In the genomic region with DNA sequence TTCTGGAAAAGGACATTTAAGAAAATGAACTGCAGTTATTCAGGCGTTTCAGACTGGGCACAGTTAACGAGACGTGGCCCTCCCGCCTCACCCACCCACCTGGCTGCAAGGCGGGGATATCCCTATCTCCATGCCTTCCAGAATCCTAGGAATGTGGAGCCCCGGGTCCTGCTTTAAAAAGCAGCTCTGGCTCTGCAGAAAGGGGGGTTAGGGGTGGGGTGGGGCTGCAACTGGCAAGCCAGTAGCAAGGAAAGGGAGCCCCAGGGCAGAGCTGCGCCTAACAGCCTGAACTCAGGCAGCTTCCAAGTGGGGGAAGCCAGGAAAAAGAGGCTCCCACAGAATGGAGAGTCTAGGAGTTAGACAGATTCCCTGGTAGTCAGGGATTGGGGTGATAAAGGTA, we compare ENCODE assay signal across 19 mouse cellular contexts. TPM values are rescaled to one million over a fixed set of nuclear protein-coding genes. Genes with fewer than 3 reads are reported as not detected.
DNase-seq lines count a peak whose midpoint lies in the region; ATAC-seq and TF ChIP-seq lines count a peak whose summit lies in the region.
"Had no signal": no experiment of that assay in that cellular context is flagged by ENCODE, and none has a peak within 500 bp of the region (broad histone marks: within the 10 kb centered on the region; RNA-seq: fewer than 3 reads in every experiment).

No protein-coding gene starts in this region.

- TF ChIP-seq EP300 in ES-Bruce4 (IDR thresholded peaks at IDR 0.05; ENCODE audit: insufficient read depth, low read depth, low read length), result peak; percentile 41; the same call in 1 of the 2 replicates

- peaks cover 28% of the 10 kb centered on the region for H3K4me1 ChIP-seq in intestine, embryonic 16.5 days (ENCODE audit: control insufficient read depth, insufficient read depth, low read length)
- H3K4me1 ChIP-seq in intestine, embryonic 15.5 days (replicated peaks), result peaks cover 34% of the 10 kb centered on the region
- peaks cover 14% of the 10 kb centered on the region for H3K4me1 ChIP-seq in ES-Bruce4 (ENCODE audit: control insufficient read depth, insufficient read depth, low read length)

- peak overlapping the region; percentile 17; the same call in 1 of the 2 replicates for H3K9ac ChIP-seq in intestine, embryonic 16.5 days (ENCODE audit: low read depth, low read length)
- no peak overlapping the region for H3K9ac ChIP-seq in intestine, embryonic 15.5 days
- H3K9ac ChIP-seq in ES-Bruce4 (ENCODE audit: low read depth, poor library complexity, severe bottlenecking), result no peak overlapping the region
- H3K9ac ChIP-seq: liver, embryonic 15.5 days; neural tube, embryonic 13.5 days had no signal

- TF ChIP-seq CTCF in ES-Bruce4 (IDR thresholded peaks at IDR 0.05; ENCODE audit: low read depth, low read length), result no peak

- no peak for TF ChIP-seq POLR2A in ES-Bruce4 (IDR thresholded peaks at IDR 0.05; ENCODE audit: insufficient read depth, low read length)

- DNase-seq in ES-CJ7 (ENCODE audit: low read depth, low spot score) (peak; percentile 63), adipocyte (ENCODE audit: low spot score) (no peak)
- peak; percentile 57 for DNase-seq in forelimb bud, embryonic 11.5 days (ENCODE audit: low read depth, low spot score)
- DNase-seq in right cerebral cortex, postnatal 36 days (ENCODE audit: low spot score in 2 of 2), result no peak
- DNase-seq in gastrocnemius, postnatal 14 days, result no peak
- DNase-seq: adrenal gland, adult 8-10 months; cerebellum, adult 9-10 months; heart, postnatal 14 days; retina, postnatal 1 day; spleen, adult 18-20 months; thymus, postnatal 36 days had no signal

- 38% methylated on average over 7 of the region's 7 CpGs for WGBS in intestine, embryonic 16.5 days
- WGBS in intestine, embryonic 15.5 days, result 31% methylated on average over 7 of the region's 7 CpGs

- no peak overlapping the region for H3K4me3 ChIP-seq in intestine, embryonic 16.5 days (ENCODE audit: low read length)
- no peak overlapping the region for H3K4me3 ChIP-seq in intestine, embryonic 15.5 days (replicated peaks)
- H3K4me3 ChIP-seq in ES-Bruce4 (ENCODE audit: low read depth, low read length), result no peak overlapping the region
- H3K4me3 ChIP-seq: layer of hippocampus, adult 2 months; liver, embryonic 15.5 days; neural tube, embryonic 13.5 days had no signal

- no peaks in the 10 kb centered on the region for H3K27me3 ChIP-seq in intestine, embryonic 16.5 days (replicated peaks; ENCODE audit: control insufficient read depth, insufficient read depth, low read length)
- H3K27me3 ChIP-seq in intestine, embryonic 15.5 days (replicated peaks), result no peaks in the 10 kb centered on the region
- H3K27me3 ChIP-seq in ES-Bruce4 (ENCODE audit: control insufficient read depth, insufficient read depth, low read length, poor library complexity, severe bottlenecking), result no peaks in the 10 kb centered on the region
- H3K27me3 ChIP-seq: liver, embryonic 15.5 days; neural tube, embryonic 13.5 days; Patski had no signal

- intact Hi-C loops in gastrocnemius, postnatal 14 days (cut with DNase I; ENCODE audit: low total_unique reads), result no loop called here

- H3K4me2 ChIP-seq in intestine, embryonic 16.5 days (ENCODE audit: low read depth, low read length), result no peak overlapping the region
- no peak overlapping the region for H3K4me2 ChIP-seq in intestine, embryonic 15.5 days (replicated peaks)
- H3K4me2 ChIP-seq: liver, embryonic 15.5 days; neural tube, embryonic 13.5 days had no signal

- H3K9me3 ChIP-seq in intestine, embryonic 16.5 days (ENCODE audit: control insufficient read depth, low read length), result no peaks in the 10 kb centered on the region
- no peaks in the 10 kb centered on the region for H3K9me3 ChIP-seq in intestine, embryonic 15.5 days
- no peaks in the 10 kb centered on the region for H3K9me3 ChIP-seq in ES-Bruce4 (replicated peaks; ENCODE audit: control insufficient read depth, insufficient read depth, low read length, poor library complexity, severe bottlenecking)
- H3K9me3 ChIP-seq: liver, embryonic 15.5 days; neural tube, embryonic 13.5 days had no signal

- H3K36me3 ChIP-seq in intestine, embryonic 16.5 days (ENCODE audit: control insufficient read depth, insufficient read depth, low read length), result no peaks in the 10 kb centered on the region
- H3K36me3 ChIP-seq in intestine, embryonic 15.5 days, result no peaks in the 10 kb centered on the region
- peaks cover 3% of the 10 kb centered on the region for H3K36me3 ChIP-seq in ES-Bruce4 (ENCODE audit: control insufficient read depth, insufficient read depth, low read length, poor library complexity, severe bottlenecking)
- H3K36me3 ChIP-seq: neural tube, embryonic 13.5 days had no signal

- no peak overlapping the region for H3K27ac ChIP-seq in intestine, embryonic 16.5 days (ENCODE audit: low read length)
- no peak overlapping the region for H3K27ac ChIP-seq in intestine, embryonic 15.5 days
- H3K27ac ChIP-seq in ES-Bruce4 (ENCODE audit: insufficient read depth, low read length), result 0 out of 2 replicates have a peak overlapping the region, but pooled peaks have one; percentile 21
- H3K27ac ChIP-seq: layer of hippocampus, adult 2 months; liver, embryonic 15.5 days; neural tube, embryonic 13.5 days had no signal

- no peak for ATAC-seq in intestine, embryonic 16.5 days
- no peak for ATAC-seq in intestine, embryonic 15.5 days
- ATAC-seq: midbrain, embryonic 16.5 days; Patski had no signal

RNA-seq across cellular contexts. Expression of a gene that starts 2.5 kb away (rescaled TPM):
- 736 and 778 TPM in 2 replicates for polyA plus RNA-seq in intestine, embryonic 16.5 days (2015; fragmentation: Nextera tagmentation; extraction: Ambion mirVana)
- polyA plus RNA-seq in intestine, embryonic 15.5 days (2015; fragmentation: Nextera tagmentation; extraction: Ambion mirVana), result 545 and 612 TPM in 2 replicates
- 325 and 344 TPM in 2 replicates for polyA plus RNA-seq in ES-Bruce4 (2011; ENCODE audit: insufficient read depth, insufficient read length, low read depth, missing spikeins)
- 10 to 100 TPM; 40.1 to 44.1 TPM for total RNA-seq in gastrocnemius, postnatal 14 days (2021)

RNA-seq across cellular contexts. Expression of a gene that starts 11.4 kb away (rescaled TPM):
- 36.2 and 40.0 TPM in 2 replicates for polyA plus RNA-seq in intestine, embryonic 16.5 days (2015; fragmentation: Nextera tagmentation; extraction: Ambion mirVana)
- polyA plus RNA-seq in intestine, embryonic 15.5 days (2015; fragmentation: Nextera tagmentation; extraction: Ambion mirVana), result 40.3 and 41.8 TPM in 2 replicates
- polyA plus RNA-seq in ES-Bruce4 (2011; ENCODE audit: insufficient read depth, insufficient read length, low read depth, missing spikeins), result 63.7 and 68.6 TPM in 2 replicates
- 1 to 10 TPM; 1.8 to 3.0 TPM for total RNA-seq in gastrocnemius, postnatal 14 days (2021)

RNA-seq across cellular contexts. Expression of a gene that starts 28.1 kb away (rescaled TPM):
- 9.8 and 11.3 TPM in 2 replicates for polyA plus RNA-seq in intestine, embryonic 16.5 days (2015; fragmentation: Nextera tagmentation; extraction: Ambion mirVana)
- 10.8 and 12.2 TPM in 2 replicates for polyA plus RNA-seq in intestine, embryonic 15.5 days (2015; fragmentation: Nextera tagmentation; extraction: Ambion mirVana)
- polyA plus RNA-seq in ES-Bruce4 (2011; ENCODE audit: insufficient read depth, insufficient read length, low read depth, missing spikeins), result 59.4 and 61.6 TPM in 2 replicates
- total RNA-seq in gastrocnemius, postnatal 14 days (2021), result 10 to 100 TPM; 15.1 to 15.4 TPM

RNA-seq across cellular contexts. Expression of a gene that starts 32.1 kb away (rescaled TPM):
- 22.4 and 27.4 TPM in 2 replicates for polyA plus RNA-seq in intestine, embryonic 16.5 days (2015; fragmentation: Nextera tagmentation; extraction: Ambion mirVana)
- polyA plus RNA-seq in intestine, embryonic 15.5 days (2015; fragmentation: Nextera tagmentation; extraction: Ambion mirVana), result 17.1 and 18.8 TPM in 2 replicates
- 11.9 and 12.8 TPM in 2 replicates for polyA plus RNA-seq in ES-Bruce4 (2011; ENCODE audit: insufficient read depth, insufficient read length, low read depth, missing spikeins)
- total RNA-seq in gastrocnemius, postnatal 14 days (2021), result 1 to 10 TPM; 2.9 to 3.6 TPM

RNA-seq across cellular contexts. Expression of a gene that starts 32.2 kb away (rescaled TPM):
- polyA plus RNA-seq in intestine, embryonic 16.5 days (2015; fragmentation: Nextera tagmentation; extraction: Ambion mirVana), result 76.7 and 86.4 TPM in 2 replicates
- polyA plus RNA-seq in intestine, embryonic 15.5 days (2015; fragmentation: Nextera tagmentation; extraction: Ambion mirVana), result 58.0 and 76.0 TPM in 2 replicates
- 19.3 and 30.5 TPM in 2 replicates for polyA plus RNA-seq in ES-Bruce4 (2011; ENCODE audit: insufficient read depth, insufficient read length, low read depth, missing spikeins)
- 10 to 100 TPM; 47.5 TPM for total RNA-seq in gastrocnemius, postnatal 14 days (2021)

Comparison
In these comparisons a context has a peak if more than half of its experiments do, and no peak if none do; other contexts are left out.
1. DNase-seq: peak in ES-CJ7 (single experiment) and forelimb bud, embryonic 11.5 days (single experiment); none in right cerebral cortex, postnatal 36 days (0 of 2), adipocyte (single experiment) and gastrocnemius, postnatal 14 days (single experiment).